Mouse (Mus musculus) left cerebral cortex, postnatal 36 days (tissue): Measurements from ENCODE around the gene Gm3476. TPM values are rescaled to one million over a fixed set of nuclear protein-coding genes. Genes with fewer than 3 reads are reported as not detected.
A peak's percentile ranks its signal among the peaks of the same experiment; 100 is the strongest.
"Not testable (repeated sequence)": the region's sequence is repeated elsewhere in the genome, so short reads cannot be mapped to it uniquely, and the experiment has no call there.

Source experiments
- DNase-seq, 2 experiments: peaks; one replicate each; pipeline ENCODE4 v3.0.0; 2021 to 2022; ENCODE audit warnings: low spot score in 2 of 2, mixed read lengths in 1 of 2
- intact Hi-C: fragments of 180-260 bp; cut with DNase I; formaldehyde crosslinking; loops from one replicate; pipeline ENCODE4 v1.15.1; 2025
- total RNA-seq, 2 experiments: library from RNA; stranded (reverse); gene quantifications; 2 replicates each; pipeline ENCODE4 v1.2.3; 2021

Gm3476 gene
- total RNA-seq, result not detected

DNA sequence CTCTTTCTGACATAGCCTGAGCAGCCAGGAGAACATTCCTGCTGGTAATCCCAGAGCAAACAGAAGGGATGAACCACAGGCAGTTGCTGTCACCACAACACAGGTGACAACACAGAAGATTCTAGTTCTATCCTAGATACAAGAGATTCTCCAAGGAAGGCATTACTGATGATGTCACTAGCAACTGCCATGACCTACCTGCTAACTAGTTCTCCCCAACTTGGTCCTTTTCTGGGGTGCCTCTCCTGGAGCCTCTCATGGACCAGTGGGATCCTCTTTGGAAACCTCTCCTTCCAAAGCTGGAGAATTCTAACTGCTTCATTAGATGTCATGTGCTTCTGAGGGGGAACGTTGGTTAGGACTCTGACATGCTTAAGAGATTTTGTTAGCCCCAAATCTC lies at the start of gene Gm3476:
Gene Gm3476 (minus strand): TSS at position 101 of the 400 bp plus-strand sequence.
- DNase-seq, intact Hi-C loops: not testable (repeated sequence)

DNA sequence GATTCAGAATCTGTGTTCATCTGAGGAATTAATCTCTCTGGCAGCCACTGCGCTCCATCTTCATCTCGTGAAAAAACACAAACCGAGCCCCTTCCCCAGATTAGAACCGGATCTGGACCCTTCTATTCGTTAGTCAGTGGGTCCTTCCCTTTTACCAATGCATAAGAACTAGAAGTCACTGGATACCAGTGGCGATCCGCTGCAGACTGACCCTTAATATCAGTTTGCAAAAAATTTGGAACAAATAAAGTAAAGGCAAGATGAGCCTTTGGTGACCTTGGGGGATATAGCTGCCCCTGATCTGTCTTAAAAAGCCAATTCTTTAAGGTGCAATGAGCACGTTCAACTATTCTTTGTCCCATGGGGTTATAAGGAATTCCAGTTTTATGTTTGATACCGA lies 37.9 kb upstream of the Gm3476 start:
- intact Hi-C loops, DNase-seq: not testable (repeated sequence)

DNA sequence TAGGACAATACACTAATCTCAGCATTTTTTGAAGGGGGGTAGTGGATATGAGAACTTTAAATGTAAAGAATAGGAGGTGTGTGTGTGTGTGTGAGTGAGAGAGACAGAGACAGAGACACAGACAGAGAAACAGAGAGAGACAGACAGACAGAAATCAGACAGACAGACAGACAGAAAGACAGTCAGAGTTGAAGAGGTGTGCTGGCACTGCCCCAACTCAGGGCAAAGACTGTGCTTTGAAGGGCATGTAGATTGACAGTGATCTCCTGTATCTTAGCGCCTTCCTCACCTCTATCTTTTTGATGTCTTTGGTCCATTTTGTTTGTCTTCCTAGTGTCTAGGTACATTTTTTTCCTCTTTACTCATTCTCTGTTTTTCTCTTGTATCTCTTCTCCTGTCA lies 35.5 kb upstream of the Gm3476 start:
- DNase-seq, intact Hi-C loops: not testable (repeated sequence)

GRCm38 (mm10) chr14:6108272-6108925 lies 17.2 kb downstream of the Gm3476 start, which contains the start of gene Gm3468:
Gene Gm3468 (minus strand): TSS chr14:6108665.
- DNase-seq, result peak; percentile 23 to 26
- intact Hi-C loops, result not testable (repeated sequence)

GRCm38 (mm10) chr14:6107500-6107899 lies 18.1 kb downstream of the Gm3476 start:
- DNase-seq, intact Hi-C loops: not testable (repeated sequence)

DNA sequence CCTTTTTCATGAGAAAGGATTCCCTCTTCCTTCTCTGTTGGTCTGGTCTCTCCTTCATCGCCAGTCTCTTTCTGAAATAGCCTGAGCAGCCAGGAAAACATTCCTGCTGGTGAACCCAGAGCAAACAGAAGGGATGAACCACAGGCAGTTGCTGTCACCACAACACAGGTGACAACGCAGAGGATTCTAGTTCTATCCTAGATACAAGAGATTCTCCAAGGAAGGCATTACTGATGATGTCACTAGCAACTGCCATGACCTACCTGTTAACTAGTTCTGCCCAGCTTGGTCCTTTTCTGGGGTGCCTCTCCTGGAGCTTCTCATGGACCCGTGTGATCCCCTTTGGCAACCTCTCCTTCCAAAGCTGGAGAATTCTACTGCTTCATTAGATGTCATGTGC lies 31.8 kb downstream of the Gm3476 start, which contains the start of gene Gm8206:
Gene Gm8206 (minus strand): TSS at position 101 of the 400 bp plus-strand sequence.
- intact Hi-C loops, DNase-seq: not testable (repeated sequence)

GRCm38 (mm10) chr14:6058167-6058566 lies 67.4 kb downstream of the Gm3476 start, which contains the start of gene Gm6337:
Gene Gm6337 (minus strand): TSS chr14:6058267.
- intact Hi-C loops, DNase-seq: not testable (repeated sequence)

Other genes with a start within 250 kb of the Gm3476 start
- under 1 TPM; 0.42 to 1.00 TPM for gene Gm8237, start 245.4 kb downstream of the Gm3476 start, total RNA-seq
- under 1 TPM; 0.74 to 0.84 TPM for gene Gm3248, start 164.1 kb downstream of the Gm3476 start, total RNA-seq
- not detected for gene Gm3453, start 146.7 kb downstream of the Gm3476 start, total RNA-seq
- not detected for gene Gm6337, start 67.5 kb downstream of the Gm3476 start, total RNA-seq
- under 1 TPM in 1 of 2 experiments, not detected in 1; 0.41 TPM for gene Gm8206, start 31.9 kb downstream of the Gm3476 start, total RNA-seq
- 1 to 10 TPM in 1 of 2 experiments, under 1 TPM in 1; 0.86 to 1.4 TPM for gene Gm3468, start 17.1 kb downstream of the Gm3476 start, total RNA-seq
- under 1 TPM; 0.34 to 0.62 TPM for gene Gm21560, start 93.5 kb upstream of the Gm3476 start, total RNA-seq
- gene Gm3411, start 161.4 kb upstream of the Gm3476 start, total RNA-seq, result 1 to 10 TPM in 1 of 2 experiments, under 1 TPM in 1; 0.96 to 1.5 TPM
- gene Gm21103, start 179.0 kb upstream of the Gm3476 start, total RNA-seq, result not detected
- not detected for gene Gm3618, start 217.9 kb upstream of the Gm3476 start, total RNA-seq